Mouse (Mus musculus) erythroblast, adult 5-6 weeks (primary cell): ENCODE measurements at regions not wholly inside any gene's neighbourhood (a gene's known extent, or its start where the extent isn't known, plus 50 kb on each side); places are given as distances from the start of the nearest gene placed in this dataset.

Experiments
- ATAC-seq: replicated peaks from 2 replicates; pipeline ENCODE4 v1.8.0; 2016; ENCODE audit warnings: moderate number of reproducible peaks, mild to moderate bottlenecking, moderate TSS enrichment, inconsistent platforms; ENCODE audit not compliant: poor library complexity, low FRiP score, severe bottlenecking

GRCm38 (mm10) chr7:113621316-113621715 lies 107.7 kb downstream of the Far1 start:
- no peak for ATAC-seq

- no peak for ATAC-seq
Measured at GRCm38 (mm10) chr7:113621898-113622510, 108.4 kb downstream of the Far1 start.

- no peak for ATAC-seq
Measured at GRCm38 (mm10) chr7:113623296-113623695, 109.7 kb downstream of the Far1 start.

- no peak for ATAC-seq
Measured at GRCm38 (mm10) chr7:113623962-113624361, 110.3 kb downstream of the Far1 start.

- ATAC-seq, result no peak
Measured at GRCm38 (mm10) chr7:113626734-113627133, 113.1 kb downstream of the Far1 start.

- no peak for ATAC-seq
Measured at GRCm38 (mm10) chr7:113637011-113637600, 123.5 kb downstream of the Far1 start.

GRCm38 (mm10) chr7:113638098-113638497 lies 124.5 kb downstream of the Far1 start:
- ATAC-seq, result no peak

GRCm38 (mm10) chr7:113642540-113642939 lies 123.3 kb upstream of the Spon1 start:
- ATAC-seq, result no peak

GRCm38 (mm10) chr7:113650631-113651030 lies 115.2 kb upstream of the Spon1 start:
- no peak for ATAC-seq

GRCm38 (mm10) chr7:113651696-113652095 lies 114.1 kb upstream of the Spon1 start:
- no peak for ATAC-seq

- ATAC-seq, result peak; percentile 69; the same call in 1 of the 2 replicates
Measured at GRCm38 (mm10) chr7:113653130-113653529, 112.7 kb upstream of the Spon1 start.

- no peak for ATAC-seq
Measured at GRCm38 (mm10) chr7:113655336-113655735, 110.5 kb upstream of the Spon1 start.

- no peak for ATAC-seq
Measured at GRCm38 (mm10) chr7:113672779-113673595, 92.8 kb upstream of the Spon1 start.

- ATAC-seq, result no peak
Measured at GRCm38 (mm10) chr7:113673596-113673956, 92.2 kb upstream of the Spon1 start.

GRCm38 (mm10) chr7:113682271-113682670 lies 83.5 kb upstream of the Spon1 start:
- ATAC-seq, result no peak

GRCm38 (mm10) chr7:113685349-113685748 lies 80.4 kb upstream of the Spon1 start:
- no peak for ATAC-seq

- no peak for ATAC-seq
Measured at GRCm38 (mm10) chr7:113686527-113686926, 79.3 kb upstream of the Spon1 start.

- no peak for ATAC-seq
Measured at GRCm38 (mm10) chr7:113687566-113687965, 78.2 kb upstream of the Spon1 start.

GRCm38 (mm10) chr7:113688231-113688669 lies 77.5 kb upstream of the Spon1 start:
- no peak for ATAC-seq

- no peak for ATAC-seq
Measured at GRCm38 (mm10) chr7:113688717-113689116, 77.1 kb upstream of the Spon1 start.

GRCm38 (mm10) chr7:113689131-113689530 lies 76.7 kb upstream of the Spon1 start:
- ATAC-seq, result no peak
